Mouse (Mus musculus) heart, adult 11 months (tissue): ENCODE results near the gene Mtif2.

ENCODE experiments used
- DNase-seq: peaks from one replicate; pipeline ENCODE4 v3.0.0; 2022

Mtif2 gene

DNA sequence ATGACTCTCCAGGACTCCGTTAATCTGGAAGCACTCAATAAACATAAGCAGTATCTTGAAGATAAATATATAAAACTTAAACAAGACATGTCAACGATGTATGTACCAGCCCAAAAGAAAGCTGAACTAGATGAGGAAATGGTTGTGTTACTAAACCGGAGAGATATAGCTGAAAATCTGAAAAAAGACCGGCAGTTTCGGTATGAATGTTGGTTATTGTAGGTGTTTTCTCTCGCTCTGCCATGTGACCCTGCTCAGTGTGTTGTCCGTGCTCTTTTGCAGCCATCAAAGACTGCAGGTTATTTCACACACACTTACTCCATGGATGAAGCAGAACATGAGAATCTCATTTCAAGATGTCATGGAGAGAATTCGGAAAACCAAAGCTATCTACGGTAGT, 34.2 kb downstream of the Mtif2 start:
- no peak for DNase-seq

GRCm38 (mm10) chr11:29560990-29561389, 34.8 kb downstream of the Mtif2 start:
- DNase-seq, result no peak

- DNase-seq, result no peak
These were observed 37.2 kb downstream of the Mtif2 start for GRCm38 (mm10) chr11:29563406-29563805.

DNA sequence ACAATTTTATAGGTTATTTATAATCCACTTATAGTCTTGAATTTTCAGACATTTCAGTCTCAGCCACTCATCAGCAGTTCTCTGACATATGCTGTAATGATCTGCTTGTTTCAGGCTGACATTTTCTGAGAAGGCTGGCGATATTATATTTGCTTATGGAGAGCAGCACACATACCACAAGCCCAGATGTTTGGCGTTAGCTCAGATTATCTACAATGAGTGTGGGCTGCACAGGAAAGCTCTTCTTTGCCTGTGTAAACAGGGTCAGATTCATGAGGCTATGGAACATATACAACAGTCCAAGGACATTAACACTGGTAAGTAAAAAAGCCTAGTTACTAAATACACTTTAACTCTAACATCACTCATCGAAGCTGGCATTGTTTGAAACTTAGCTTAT, 45.3 kb downstream of the Mtif2 start:
- DNase-seq, result no peak

DNA sequence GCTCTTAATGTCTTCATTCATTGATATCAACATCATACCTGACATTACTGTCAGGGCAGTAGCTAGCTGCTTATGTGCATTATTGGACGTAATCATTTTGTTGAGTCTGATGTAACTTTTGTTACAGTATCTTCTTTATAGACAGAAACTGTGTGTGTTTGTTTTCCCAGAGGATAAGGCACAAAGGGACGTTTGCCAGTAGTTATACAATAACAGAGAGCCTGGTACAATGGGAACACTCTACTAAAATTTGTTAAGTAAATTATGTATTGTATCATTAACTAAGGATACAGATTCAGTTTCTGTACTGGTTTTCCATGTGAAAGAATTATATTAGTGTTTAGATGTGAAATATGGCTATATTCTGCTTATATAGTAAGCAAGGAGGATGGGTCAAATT, 46.4 kb downstream of the Mtif2 start:
- no peak for DNase-seq

DNA sequence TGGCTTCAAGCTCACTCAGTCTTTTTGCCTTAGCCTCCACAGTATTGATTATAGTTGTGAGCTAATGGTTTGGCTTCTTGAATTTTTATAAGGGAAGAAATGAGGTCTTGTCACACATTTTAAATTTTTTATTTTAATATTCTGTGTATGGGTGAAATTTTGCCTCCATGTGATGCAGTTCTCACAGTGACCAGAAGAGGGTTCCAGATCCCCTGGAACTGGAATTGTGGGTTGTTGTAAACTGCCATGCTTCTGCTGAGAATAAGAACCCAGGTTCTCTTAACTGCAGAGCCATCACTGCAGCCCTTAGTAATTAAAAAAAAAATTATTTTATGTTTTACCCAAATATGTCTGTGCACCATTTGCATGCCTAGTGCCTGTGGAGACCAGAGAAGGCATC, 53.4 kb downstream of the Mtif2 start:
- DNase-seq, result no peak
